Mouse (Mus musculus) erythroblast, embryonic 14.5 days (primary cell): ENCODE measurements around the gene Plagl1.

Experiments used
- GATA1 ChIP-seq: IDR thresholded peaks from 2 replicates; pipeline ENCODE4 v1.6.1; 2012; ENCODE audit warnings: low read length, inconsistent platforms, mixed read lengths
- TAL1 ChIP-seq: IDR thresholded peaks from 3 replicates; pipeline ENCODE4 v1.6.1; 2012; ENCODE audit warnings: low read length, inconsistent platforms, mixed read lengths

- TF ChIP-seq GATA1 (no peak), TAL1 (no peak)
Measured at GRCm38 (mm10) chr10:13062373-13062772, 2.1 kb downstream of the Plagl1 start.
